Comparison of ENCODE assay signal across 23 mouse cellular contexts in genomic region chr2:21211361-21211760, GRCm38 (mm10). TPM values are rescaled to one million over a fixed set of nuclear protein-coding genes. Genes with fewer than 3 reads are reported as not detected.
DNase-seq lines count a peak whose midpoint lies in the region; ATAC-seq and TF ChIP-seq lines count a peak whose summit lies in the region.
"Had no signal": no experiment of that assay in that cellular context is flagged by ENCODE, and none has a peak within 500 bp of the region (broad histone marks: within the 10 kb centered on the region; RNA-seq: fewer than 3 reads in every experiment).

No protein-coding gene starts in this region.

- H3K4me1 ChIP-seq in liver, adult 2 months (ENCODE audit: control insufficient read depth, insufficient read depth, low read length), result no peaks in the 10 kb centered on the region
- H3K4me1 ChIP-seq in liver, embryonic 11.5 days (replicated peaks; ENCODE audit: control insufficient read depth, insufficient read depth, low read length), result no peaks in the 10 kb centered on the region
- peaks cover 13% of the 10 kb centered on the region for H3K4me1 ChIP-seq in forebrain, embryonic 10.5 days
- H3K4me1 ChIP-seq: intestine, embryonic 15.5 days had no signal

- H3K9ac ChIP-seq in liver, adult 2 months (ENCODE audit: low read depth, low read length), result no peak overlapping the region
- no peak overlapping the region for H3K9ac ChIP-seq in liver, embryonic 11.5 days (ENCODE audit: low read depth, low read length)
- H3K9ac ChIP-seq: forebrain, postnatal 0 days; hindbrain, embryonic 13.5 days; intestine, embryonic 15.5 days had no signal

- no peak overlapping the region for H3K4me3 ChIP-seq in liver, adult 2 months (ENCODE audit: insufficient read depth, low read depth, low read length)
- no peak overlapping the region for H3K4me3 ChIP-seq in liver, embryonic 11.5 days (ENCODE audit: low read depth, low read length)
- no peak overlapping the region for H3K4me3 ChIP-seq in forebrain, embryonic 10.5 days
- H3K4me3 ChIP-seq: gastrocnemius, adult 2 months; hindbrain, embryonic 10.5 days; hindbrain, embryonic 13.5 days; intestine, embryonic 15.5 days had no signal

- H3K79me2 ChIP-seq in liver, adult 2 months (ENCODE audit: control insufficient read depth, insufficient read depth, low read length), result no peaks in the 10 kb centered on the region

- H3K4me2 ChIP-seq in liver, embryonic 11.5 days, result no peak overlapping the region
- H3K4me2 ChIP-seq: heart, embryonic 11.5 days; hindbrain, embryonic 13.5 days; intestine, embryonic 15.5 days had no signal

- no peak for TF ChIP-seq POLR2A in liver, adult 2 months (IDR thresholded peaks at IDR 0.05; ENCODE audit: extremely low read depth, insufficient read depth, low read length)

- no peak for TF ChIP-seq CTCF in liver, adult 2 months (IDR thresholded peaks at IDR 0.05; ENCODE audit: low read depth, low read length)

- no peaks in the 10 kb centered on the region for H3K9me3 ChIP-seq in liver, embryonic 11.5 days (ENCODE audit: control insufficient read depth, low read length)
- no peaks in the 10 kb centered on the region for H3K9me3 ChIP-seq in forebrain, embryonic 10.5 days
- H3K9me3 ChIP-seq: hindbrain, embryonic 10.5 days; hindbrain, embryonic 13.5 days; intestine, embryonic 15.5 days had no signal

- WGBS in liver, adult 2 months, result 57% methylated on average over 6 of the region's 6 CpGs
- WGBS in liver, embryonic 11.5 days, result 77% methylated on average over 6 of the region's 6 CpGs
- WGBS in forebrain, embryonic 10.5 days, result 90% methylated on average over 6 of the region's 6 CpGs

- no peaks in the 10 kb centered on the region for H3K36me3 ChIP-seq in liver, adult 2 months (ENCODE audit: control insufficient read depth, insufficient read depth, low read length)
- no peaks in the 10 kb centered on the region for H3K36me3 ChIP-seq in liver, embryonic 11.5 days (ENCODE audit: control insufficient read depth, insufficient read depth, low read length)
- peaks cover 39% of the 10 kb centered on the region for H3K36me3 ChIP-seq in forebrain, embryonic 10.5 days (replicated peaks)
- H3K36me3 ChIP-seq: intestine, embryonic 15.5 days had no signal

- no peaks in the 10 kb centered on the region for H3K27me3 ChIP-seq in liver, adult 2 months (ENCODE audit: control insufficient read depth, insufficient read depth, low read length)
- no peaks in the 10 kb centered on the region for H3K27me3 ChIP-seq in liver, embryonic 11.5 days (replicated peaks; ENCODE audit: control insufficient read depth, insufficient read depth, low read length)
- no peaks in the 10 kb centered on the region for H3K27me3 ChIP-seq in forebrain, embryonic 10.5 days (ENCODE audit: poor library complexity, severe bottlenecking)
- H3K27me3 ChIP-seq: hindbrain, embryonic 13.5 days; intestine, embryonic 15.5 days had no signal

- peak; percentile 37 to 84 for DNase-seq in adrenal gland, adult (ENCODE audit: inconsistent age in 2 of 2, low spot score in 1 of 2)
- DNase-seq in adrenal gland, postnatal 4 days (ENCODE audit: low spot score in 2 of 2), result no peak
- DNase-seq in liver, adult 2 months (ENCODE audit: extremely low read depth, low read depth, low spot score), result peak; percentile 6
- no peak for DNase-seq in liver, embryonic 11.5 days (ENCODE audit: low spot score)
- peak; percentile 13 for DNase-seq in adrenal gland, postnatal 10 days
- DNase-seq in adrenal gland, postnatal 36 days, result peak; percentile 28 to 42
- DNase-seq in testis, postnatal 14 days (ENCODE audit: low spot score), result no peak
- DNase-seq in forebrain, embryonic 10.5 days (ENCODE audit: extremely low spot score, low spot score), result no peak
- DNase-seq: cerebellum, adult 11-12 months; cerebellum, adult 8-10 months; cerebellum, postnatal 10 days; cerebellum, postnatal 36 days; forebrain, postnatal 0 days; gastrocnemius, adult 2 months; gastrocnemius, postnatal 14 days; kidney, adult 11 months had no signal

- no peak overlapping the region for H3K27ac ChIP-seq in liver, adult 2 months (replicated peaks; ENCODE audit: insufficient read depth, low read depth, low read length)
- no peak overlapping the region for H3K27ac ChIP-seq in liver, embryonic 11.5 days (ENCODE audit: low read depth, low read length)
- no peak overlapping the region for H3K27ac ChIP-seq in forebrain, embryonic 10.5 days
- H3K27ac ChIP-seq: gastrocnemius, adult 2 months; hindbrain, embryonic 10.5 days; hindbrain, embryonic 13.5 days; intestine, embryonic 15.5 days had no signal

- no peak for ATAC-seq in liver, embryonic 11.5 days (replicated peaks; ENCODE audit: low FRiP score)
- ATAC-seq: activated CD4-positive, CD25-positive, alpha-beta regulatory T cell, adult 4 months; forebrain, embryonic 14.5 days; forebrain, postnatal 0 days; hindbrain, embryonic 16.5 days; intestine, embryonic 15.5 days had no signal

RNA-seq across cellular contexts. Expression of gene Thnsl1, which starts 5.8 kb away (rescaled TPM):
- 1 to 10 TPM; 6.5 to 7.3 TPM for total RNA-seq in adrenal gland, postnatal 4 days (2021)
- total RNA-seq in liver, adult 2 months (2014; rRNA removed), result 3.5 and 4.0 TPM in 2 replicates
- 1.2 and 2.0 TPM in 2 replicates for polyA plus RNA-seq in liver, adult 2 months (2012; rRNA removed)
- 4.0 and 6.0 TPM in 2 replicates for polyA plus RNA-seq in liver, embryonic 11.5 days (2014; fragmentation: Nextera tagmentation; extraction: Ambion mirVana)
- 1 to 10 TPM; 5.7 to 7.6 TPM for total RNA-seq in adrenal gland, postnatal 10 days (2021)
- 1 to 10 TPM; 4.6 to 8.9 TPM for total RNA-seq in adrenal gland, postnatal 36 days (2021)
- 13.5 and 16.4 TPM in 2 replicates for polyA plus RNA-seq in forebrain, embryonic 10.5 days (2016; fragmentation: Nextera tagmentation; extraction: Ambion mirVana)

RNA-seq across cellular contexts. Expression of gene Enkur, which starts 6.2 kb away (rescaled TPM):
- total RNA-seq in adrenal gland, postnatal 4 days (2021), result 1 to 10 TPM; 1.2 to 2.3 TPM
- total RNA-seq in liver, adult 2 months (2014; rRNA removed), result not detected in 2 replicates
- not detected in 2 replicates for polyA plus RNA-seq in liver, adult 2 months (2012; rRNA removed)
- 0.16 and 0.27 TPM in 2 replicates for polyA plus RNA-seq in liver, embryonic 11.5 days (2014; fragmentation: Nextera tagmentation; extraction: Ambion mirVana)
- total RNA-seq in adrenal gland, postnatal 10 days (2021), result 1 to 10 TPM; 1.0 to 1.6 TPM
- under 1 TPM; 0.63 TPM for total RNA-seq in adrenal gland, postnatal 36 days (2021)
- polyA plus RNA-seq in forebrain, embryonic 10.5 days (2016; fragmentation: Nextera tagmentation; extraction: Ambion mirVana), result 0.27 and 0.72 TPM in 2 replicates
- polyA plus RNA-seq: activated CD4-positive, CD25-positive, alpha-beta regulatory T cell, adult 4 months had no signal

Comparison
In these comparisons a context has a peak if more than half of its experiments do, and no peak if none do; other contexts are left out.
1. DNase-seq: peak in adrenal gland, adult (2 of 2), liver, adult 2 months (single experiment), adrenal gland, postnatal 10 days (single experiment) and adrenal gland, postnatal 36 days (2 of 2); none in adrenal gland, postnatal 4 days (0 of 2), liver, embryonic 11.5 days (single experiment), testis, postnatal 14 days (single experiment) and forebrain, embryonic 10.5 days (single experiment).